Mouse (Mus musculus) liver, adult 2 months (tissue): ENCODE measurements at regions not wholly inside any gene's neighbourhood (a gene's known extent, or its start where the extent isn't known, plus 50 kb on each side); places are given as distances from the start of the nearest gene placed in this dataset.

ENCODE experiments used
- CTCF ChIP-seq: fragments of 200-500 bp; IDR thresholded peaks from 2 replicates; pipeline ENCODE4 v1.5.1; 2011; ENCODE audit warnings: low read depth, low read length, control low read depth
- POLR2A ChIP-seq: fragments of 200-500 bp; IDR thresholded peaks from 2 replicates; pipeline ENCODE4 v1.6.1; 2011; ENCODE audit warnings: low read length, control low read depth; ENCODE audit not compliant: insufficient read depth; ENCODE audit errors: extremely low read depth

DNA sequence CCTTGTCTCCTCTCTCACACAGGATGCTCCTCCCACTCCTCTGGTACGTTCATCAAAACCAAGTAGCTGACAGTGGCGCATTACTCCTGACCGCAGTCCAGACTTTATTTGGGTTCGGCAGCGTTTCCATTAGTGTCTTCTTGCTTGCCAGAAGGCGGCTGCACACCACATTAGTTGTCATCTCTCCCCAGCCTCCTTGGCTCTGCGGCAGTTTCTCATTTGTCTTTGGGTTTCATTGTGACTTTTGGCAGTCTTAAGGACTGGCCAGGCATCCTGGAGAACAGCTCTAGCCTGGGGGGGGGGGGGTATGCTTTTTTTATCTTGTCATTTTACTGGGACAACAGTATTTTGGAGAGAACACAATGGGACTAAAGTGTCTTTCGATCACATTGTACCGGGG is 209.0 kb upstream of the Prickle1 start:
- no peak for TF ChIP-seq CTCF
- no peak for TF ChIP-seq POLR2A
